Mouse (Mus musculus) CH12.LX (cell line): ENCODE measurements around the gene Spata25. TPM values are rescaled to one million over a fixed set of nuclear protein-coding genes. Genes with fewer than 3 reads are reported as not detected.
A peak's percentile ranks its signal among the peaks of the same experiment; 100 is the strongest.

Experiments used
- DNase-seq: peaks from one replicate; pipeline ENCODE4 v3.0.0-alpha.2; 2013; ENCODE audit errors: extremely low read depth
- H3K27ac ChIP-seq: 2 replicates; pipeline ENCODE4 v1.5.1; 2012; ENCODE audit warnings: low read depth, mild to moderate bottlenecking, control low read depth, moderate library complexity; ENCODE audit not compliant: insufficient read depth
- H3K27me3 ChIP-seq: replicated peaks from 2 replicates; pipeline ENCODE3; 2012; ENCODE audit warnings: inconsistent platforms
- H3K36me3 ChIP-seq, 2 experiments: replicated peaks in 1 of 2; 2 replicates each; pipeline versions ENCODE3 to v1.6.1; 2012; ENCODE audit warnings: inconsistent platforms in 1 of 2, low read length in 1 of 2, mild to moderate bottlenecking in 1 of 2, mixed read lengths in 1 of 2, moderate library complexity in 1 of 2; ENCODE audit not compliant: control insufficient read depth in 1 of 2, insufficient read depth in 1 of 2
- H3K4me1 ChIP-seq, 2 experiments: 2 replicates each; pipeline ENCODE4 v1.6.1; 2012; ENCODE audit warnings: inconsistent platforms in 1 of 2, moderate library complexity in 1 of 2; ENCODE audit not compliant: insufficient read depth in 2 of 2, control insufficient read depth in 1 of 2
- H3K4me2 ChIP-seq: 2 replicates; pipeline ENCODE4 v1.6.1; 2012; ENCODE audit warnings: low read depth, mild to moderate bottlenecking, control low read depth; ENCODE audit not compliant: poor library complexity, insufficient read depth, severe bottlenecking
- H3K4me3 ChIP-seq, 3 experiments: fragments of 150-350 bp in 1 of 3; sonication (generic) in 1 of 3; replicated peaks in 1 of 3; 2 replicates each; pipeline versions ENCODE3 to v1.5.1; 2011 to 2012; ENCODE audit warnings: low read depth in 2 of 3, low read length in 2 of 3, mild to moderate bottlenecking in 2 of 3, moderate library complexity in 2 of 3, control low read depth in 1 of 3, improper control_type of control experiment in 1 of 3, inconsistent platforms in 1 of 3, mixed read lengths in 1 of 3; ENCODE audit not compliant: poor library complexity in 1 of 3
- H3K79me2 ChIP-seq: replicated peaks from 2 replicates; pipeline ENCODE4 v1.6.1; 2012; ENCODE audit warnings: mild to moderate bottlenecking, moderate library complexity; ENCODE audit not compliant: control insufficient read depth, poor library complexity, insufficient read depth, severe bottlenecking; ENCODE audit errors: extremely low read depth
- H3K9ac ChIP-seq: 2 replicates; pipeline ENCODE4 v1.6.1; 2012; ENCODE audit warnings: low read depth, mild to moderate bottlenecking, control low read depth, moderate library complexity; ENCODE audit not compliant: insufficient read depth
- H3K9me3 ChIP-seq: replicated peaks from 2 replicates; pipeline ENCODE3; 2012; ENCODE audit warnings: low read length, inconsistent platforms, mixed read lengths
- CHD1 ChIP-seq: IDR thresholded peaks from 2 replicates; pipeline ENCODE4 v1.6.1; 2012; ENCODE audit warnings: low read depth, low read length, improper control_type of control experiment, inconsistent platforms
- CHD2 ChIP-seq: IDR thresholded peaks from 2 replicates; pipeline ENCODE4 v1.6.1; 2011; ENCODE audit warnings: low read length, improper control_type of control experiment
- CTCF ChIP-seq, 2 experiments: IDR thresholded peaks in 1 of 2; conservative IDR thresholded peaks in 1 of 2; 2 replicates each; pipeline ENCODE4 v1.5.1; 2011 to 2012; ENCODE audit warnings: low read depth in 2 of 2, low read length in 2 of 2, improper control_type of control experiment in 1 of 2, inconsistent platforms in 1 of 2, mild to moderate bottlenecking in 1 of 2, moderate library complexity in 1 of 2
- E2F4 ChIP-seq: IDR thresholded peaks from 2 replicates; pipeline ENCODE4 v1.6.1; 2011; ENCODE audit warnings: low read depth, low read length, improper control_type of control experiment; ENCODE audit not compliant: insufficient replicate concordance
- ELF1 ChIP-seq: IDR thresholded peaks from 2 replicates; pipeline ENCODE4 v1.6.1; 2014; ENCODE audit warnings: low read depth, mild to moderate bottlenecking, inconsistent platforms, low read length, improper control_type of control experiment
- EP300 ChIP-seq: IDR thresholded peaks from 2 replicates; pipeline ENCODE4 v1.6.1; 2011; ENCODE audit warnings: low read length, improper control_type of control experiment
- ETS1 ChIP-seq: conservative IDR thresholded peaks from 2 replicates; pipeline ENCODE4 v1.6.1; 2012; ENCODE audit warnings: low read depth, mild to moderate bottlenecking, inconsistent platforms, low read length, improper control_type of control experiment, moderate library complexity
- GABPA ChIP-seq: IDR thresholded peaks from 2 replicates; pipeline ENCODE4 v1.6.1; 2012; ENCODE audit warnings: low read depth, low read length, improper control_type of control experiment, inconsistent platforms; ENCODE audit not compliant: insufficient replicate concordance
- HCFC1 ChIP-seq: IDR thresholded peaks from 2 replicates; pipeline ENCODE4 v1.6.1; 2012; ENCODE audit warnings: low read depth, mild to moderate bottlenecking, inconsistent platforms, low read length, improper control_type of control experiment
- KAT2A ChIP-seq: IDR thresholded peaks from 2 replicates; pipeline ENCODE4 v1.6.1; 2012; ENCODE audit warnings: low read length, improper control_type of control experiment, inconsistent platforms; ENCODE audit not compliant: insufficient replicate concordance
- MAFK ChIP-seq: IDR thresholded peaks from 2 replicates; pipeline ENCODE4 v1.6.1; 2011; ENCODE audit warnings: low read length, improper control_type of control experiment; ENCODE audit not compliant: insufficient replicate concordance
- MAZ ChIP-seq: IDR thresholded peaks from 2 replicates; pipeline ENCODE4 v1.6.1; 2012; ENCODE audit warnings: low read depth, mild to moderate bottlenecking, inconsistent platforms, low read length, improper control_type of control experiment, moderate library complexity
- MEF2A ChIP-seq: IDR thresholded peaks from 2 replicates; pipeline ENCODE4 v1.6.1; 2014; ENCODE audit warnings: low read depth, mild to moderate bottlenecking, inconsistent platforms, low read length, improper control_type of control experiment, borderline replicate concordance
- MXI1 ChIP-seq: IDR thresholded peaks from 2 replicates; pipeline ENCODE4 v1.6.1; 2011; ENCODE audit warnings: mild to moderate bottlenecking, low read depth, low read length, improper control_type of control experiment
- MYC ChIP-seq: IDR thresholded peaks from 2 replicates; pipeline ENCODE4 v1.6.1; 2011; ENCODE audit warnings: low read depth, mild to moderate bottlenecking, improper control_type of control experiment, low read length
- NELFE ChIP-seq: IDR thresholded peaks from 2 replicates; pipeline ENCODE4 v1.6.1; 2011; ENCODE audit warnings: low read depth, low read length, improper control_type of control experiment
- NRF1 ChIP-seq: IDR thresholded peaks from 2 replicates; pipeline ENCODE4 v1.6.1; 2014; ENCODE audit warnings: low read depth, mild to moderate bottlenecking, inconsistent platforms, low read length, improper control_type of control experiment, moderate library complexity
- PAX5 ChIP-seq: IDR thresholded peaks from 2 replicates; pipeline ENCODE4 v1.6.1; 2012; ENCODE audit warnings: low read length, inconsistent platforms, mixed read lengths
- POLR2A ChIP-seq: IDR thresholded peaks from 2 replicates; pipeline ENCODE4 v1.6.1; 2011; ENCODE audit warnings: low read depth, mild to moderate bottlenecking, improper control_type of control experiment, low read length
- RAD21 ChIP-seq: IDR thresholded peaks from 2 replicates; pipeline ENCODE4 v1.6.1; 2011; ENCODE audit warnings: low read depth, mild to moderate bottlenecking, low read length, improper control_type of control experiment, moderate library complexity
- SIN3A ChIP-seq: IDR thresholded peaks from 2 replicates; pipeline ENCODE4 v1.6.1; 2012; ENCODE audit warnings: low read length, improper control_type of control experiment, inconsistent platforms
- SMC3 ChIP-seq: IDR thresholded peaks from 2 replicates; pipeline ENCODE4 v1.6.1; 2011; ENCODE audit warnings: low read depth, low read length, improper control_type of control experiment
- TBP ChIP-seq: conservative IDR thresholded peaks from 2 replicates; pipeline ENCODE4 v1.6.1; 2011; ENCODE audit warnings: low read depth, low read length, improper control_type of control experiment
- TCF12 ChIP-seq: IDR thresholded peaks from 2 replicates; pipeline ENCODE4 v1.6.1; 2014; ENCODE audit warnings: low read depth, mild to moderate bottlenecking, inconsistent platforms, low read length, improper control_type of control experiment
- UBTF ChIP-seq: IDR thresholded peaks from 2 replicates; pipeline ENCODE4 v1.6.1; 2012; ENCODE audit warnings: low read depth, mild to moderate bottlenecking, inconsistent platforms, low read length, improper control_type of control experiment, moderate library complexity
- USF2 ChIP-seq: conservative IDR thresholded peaks from 2 replicates; pipeline ENCODE4 v1.6.1; 2011; ENCODE audit warnings: low read depth, low read length, improper control_type of control experiment
- ZC3H11A ChIP-seq: IDR thresholded peaks from 2 replicates; pipeline ENCODE4 v1.6.1; 2012; ENCODE audit warnings: low read depth, mild to moderate bottlenecking, inconsistent platforms, low read length, improper control_type of control experiment
- ZKSCAN1 ChIP-seq: IDR thresholded peaks from 2 replicates; pipeline ENCODE4 v1.6.1; 2012; ENCODE audit warnings: low read depth, inconsistent platforms, low read length, improper control_type of control experiment, borderline replicate concordance
- ZMIZ1 ChIP-seq: IDR thresholded peaks from 2 replicates; pipeline ENCODE4 v1.6.1; 2012; ENCODE audit warnings: low read depth, mild to moderate bottlenecking, inconsistent platforms, low read length, improper control_type of control experiment
- dilution Hi-C: fragments of 300-500 bp; cut with MboI; formaldehyde crosslinking; loops from 2 replicates; pipeline ENCODE4 v1.14.3; 2020; ENCODE audit warnings: low sequenced_read_pairs; ENCODE audit not compliant: extremely low pct_unique_long_range_greater_than_20kb, extremely low pct_ligation_motif_present
- in situ Hi-C: fragments of 300-500 bp; cut with MboI; formaldehyde crosslinking; loops from 3 replicates; pipeline ENCODE4 v1.14.3; 2019; ENCODE audit warnings: low sequenced_read_pairs, low pct_ligation_motif_present, low pct_unique_long_range_greater_than_20kb, mixed read lengths
- polyA plus RNA-seq: library from polyadenylated mRNA; unstranded; fragments of >175 nt; gene quantifications from 2 replicates; pipeline ENCODE4 v1.2.1, GENCODE M21; 2012; ENCODE audit warnings: low read depth; ENCODE audit not compliant: insufficient read length
- total RNA-seq, 2 experiments: library from RNA; depleted of rRNA; stranded (reverse); fragments of 300-350 nt in 1 of 2; fragments of >200 nt in 1 of 2; gene quantifications; 2 replicates each; pipeline ENCODE4 v1.2.3; 2012 to 2014

The Spata25 gene
- total and polyA plus RNA-seq, 3 experiments = not detected

GRCm38 (mm10) chr2:164803921-164804313 lies 24.4 kb downstream of the Spata25 start:
- H3K4me3 ChIP-seq = peak overlapping the region; percentile 86 to 93 (median 93)
- DNase-seq = no peak
- dilution Hi-C loops (no loop called here), in situ Hi-C loops (no loop called here)
- peak overlapping the region; percentile 38 for H3K4me2 ChIP-seq
- no peaks in the 10 kb centered on the region for H3K9me3 ChIP-seq
- peaks cover 5 to 25% of the 10 kb centered on the region in 2 experiments; a peak in 2 of 4 replicates for H3K4me1 ChIP-seq
- no peak for TF ChIP-seq SMC3
- no peak for TF ChIP-seq E2F4
- no peak for TF ChIP-seq SIN3A
- TF ChIP-seq ZC3H11A = no peak
- TF ChIP-seq ELF1 = no peak
- TF ChIP-seq NRF1 = no peak
- TF ChIP-seq MAZ = no peak
- TF ChIP-seq ETS1 = no peak
- TF ChIP-seq UBTF = no peak
- no peak for TF ChIP-seq NELFE
- no peak for TF ChIP-seq KAT2A
- TF ChIP-seq PAX5 = no peak
- no peak for TF ChIP-seq ZMIZ1
- no peak for TF ChIP-seq HCFC1
- no peak for TF ChIP-seq POLR2A
- TF ChIP-seq TBP = no peak
- TF ChIP-seq MXI1 = no peak
- no peak for TF ChIP-seq ZKSCAN1
- TF ChIP-seq MEF2A = no peak
- H3K27ac ChIP-seq = no peak overlapping the region
- H3K79me2 ChIP-seq = peaks cover 12% of the 10 kb centered on the region
- no peaks in the 10 kb centered on the region for H3K27me3 ChIP-seq
- H3K36me3 ChIP-seq = peaks cover 10 to 47% of the 10 kb centered on the region in 2 experiments
- H3K9ac ChIP-seq = peak overlapping the region; percentile 79

GRCm38 (mm10) chr2:164803201-164803920 lies 25.0 kb downstream of the Spata25 start:
- H3K36me3 ChIP-seq = peaks cover 8 to 44% of the 10 kb centered on the region in 2 experiments

More at GRCm38 (mm10) chr2:164803201-164803920, 25.0 kb downstream of the Spata25 start:
- H3K27ac ChIP-seq = no peak overlapping the region
- no peaks in the 10 kb centered on the region for H3K9me3 ChIP-seq
- dilution Hi-C loops (no loop called here), in situ Hi-C loops (no loop called here)
- H3K4me1 ChIP-seq = peaks cover 5 to 25% of the 10 kb centered on the region in 2 experiments; a peak in 2 of 4 replicates
- DNase-seq = no peak
- H3K79me2 ChIP-seq = peaks cover 12% of the 10 kb centered on the region
- H3K4me2 ChIP-seq = peak overlapping the region; percentile 38
- TF ChIP-seq TCF12 = no peak
- no peak for TF ChIP-seq MXI1
- no peak for TF ChIP-seq ZKSCAN1
- no peak for TF ChIP-seq MYC
- TF ChIP-seq EP300 = no peak
- no peak for TF ChIP-seq CHD1
- no peak for TF ChIP-seq USF2
- TF ChIP-seq ZC3H11A = no peak
- no peak for TF ChIP-seq SMC3
- no peak for TF ChIP-seq PAX5
- TF ChIP-seq RAD21 = no peak
- TF ChIP-seq MAZ = no peak
- no peak for TF ChIP-seq CHD2
- TF ChIP-seq NELFE = no peak
- no peak for TF ChIP-seq CTCF (conservative IDR thresholded peaks at IDR 0.05 in 1 of 2, IDR thresholded peaks at IDR 0.05 in 1 of 2; ENCODE audit: low read depth in 2 of 2, low read length in 2 of 2)
- TF ChIP-seq GABPA = no peak
- TF ChIP-seq MAFK = no peak
- H3K4me3 ChIP-seq = peak overlapping the region in 1 of 3 experiments; percentile 10
- H3K27me3 ChIP-seq = no peaks in the 10 kb centered on the region
- peak overlapping the region; percentile 79; the same call in 1 of the 2 replicates for H3K9ac ChIP-seq
